Mouse (Mus musculus): Measurements from ENCODE around the gene Pcca.

DNA sequence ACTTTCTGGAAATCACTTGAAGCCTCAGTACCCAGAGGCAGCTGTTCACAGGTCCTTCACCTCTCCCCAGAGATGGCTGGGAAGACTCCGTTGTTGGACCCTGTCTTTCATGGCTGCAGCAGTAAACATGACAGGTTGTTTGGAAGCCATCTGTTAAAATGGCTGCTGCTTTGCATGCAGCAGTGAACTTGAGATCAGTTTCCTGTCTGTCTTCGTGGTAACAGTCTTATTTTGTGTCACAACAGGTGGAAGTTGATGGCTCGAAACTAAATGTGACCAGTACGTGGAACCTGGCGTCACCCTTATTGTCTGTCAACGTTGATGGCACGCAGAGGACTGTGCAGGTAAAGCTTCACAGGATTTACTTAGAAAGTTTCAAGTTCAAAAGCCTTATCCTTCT, 256.0 kb downstream of the Pcca start:
- TF ChIP-seq CTCF (IDR thresholded peaks at IDR 0.05; ENCODE audit: borderline replicate concordance, control insufficient read depth, extremely low read depth, insufficient read depth, low read length, poor library complexity) (no peak), POLR2A (IDR thresholded peaks at IDR 0.05; ENCODE audit: control insufficient read depth, extremely low read depth, insufficient read depth, low read length, poor library complexity) (no peak)

Data from thymus, adult 2 months (tissue).